Mouse (Mus musculus): ENCODE measurements around the gene Lmo2. TPM values are rescaled to one million over a fixed set of nuclear protein-coding genes. Genes with fewer than 3 reads are reported as not detected.

Lmo2 gene
- total and polyA plus RNA-seq, 3 experiments, result 43.3 to 108 (median 63.6) TPM

DNA sequence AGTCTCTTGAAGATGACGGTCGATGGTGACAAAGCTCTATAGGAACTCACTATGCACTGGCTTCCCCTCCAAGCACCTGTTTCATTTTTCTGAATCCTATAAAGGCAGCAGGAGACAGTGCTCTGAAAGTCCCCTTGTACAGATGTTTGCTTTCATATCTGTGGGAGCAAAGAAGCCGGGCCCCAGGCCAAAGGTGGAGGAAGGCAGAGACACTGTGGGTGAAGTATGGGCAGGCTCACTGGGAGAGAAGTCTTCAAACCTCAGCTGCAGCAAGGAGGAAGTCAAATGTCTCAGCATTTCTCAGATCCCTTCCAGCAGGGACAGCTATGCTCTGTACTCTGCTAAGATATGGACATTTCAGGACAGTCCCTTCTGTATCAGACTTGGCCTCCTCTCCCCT, 7.6 kb downstream of the Lmo2 start:
- TF ChIP-seq ETS1 (conservative IDR thresholded peaks at IDR 0.05; ENCODE audit: low read depth, low read length) (0 out of 2 replicates have a peak, but pooled peaks have one; percentile 15), ELF1 (IDR thresholded peaks at IDR 0.05; ENCODE audit: low read depth, low read length) (0 out of 2 replicates have a peak, but pooled peaks have one; percentile 15), ZC3H11A (IDR thresholded peaks at IDR 0.05; ENCODE audit: low read depth, low read length) (no peak), IRF4 (IDR thresholded peaks at IDR 0.05; ENCODE audit: low read depth, low read length) (0 out of 2 replicates have a peak, but pooled peaks have one; percentile 27)
- Histone ChIP-seq H3K4me2 (ENCODE audit: insufficient read depth, low read depth, poor library complexity, severe bottlenecking) (no peak overlapping the region), H3K79me2 (replicated peaks; ENCODE audit: control insufficient read depth, extremely low read depth, insufficient read depth, poor library complexity, severe bottlenecking) (peaks cover 3% of the 10 kb centered on the region; the same call in 1 of the 2 replicates), H3K36me3 (replicated peaks in 1 of 2; ENCODE audit: control insufficient read depth in 1 of 2, insufficient read depth in 1 of 2, low read length in 1 of 2) (no peaks in the 10 kb centered on the region), H3K9me3 (replicated peaks; ENCODE audit: low read length) (no peaks in the 10 kb centered on the region), H3K27me3 (replicated peaks) (no peaks in the 10 kb centered on the region), H3K4me1 (ENCODE audit: control insufficient read depth in 1 of 2, insufficient read depth in 2 of 2) (peaks cover 23 to 59% of the 10 kb centered on the region in 2 experiments), H3K9ac (ENCODE audit: insufficient read depth, low read depth) (no peak overlapping the region), H3K4me3 (replicated peaks in 1 of 3; ENCODE audit: low read depth in 2 of 3, low read length in 2 of 3, poor library complexity in 1 of 3) (no peak overlapping the region), H3K27ac (ENCODE audit: insufficient read depth, low read depth) (peak overlapping the region; percentile 49)
- DNase-seq (ENCODE audit: extremely low read depth), result peak; percentile 48
- dilution Hi-C loops (cut with MboI; ENCODE audit: extremely low pct_ligation_motif_present, extremely low pct_unique_long_range_greater_than_20kb, low sequenced_read_pairs), result no loop called here
- in situ Hi-C loops (cut with MboI; ENCODE audit: low pct_ligation_motif_present, low pct_unique_long_range_greater_than_20kb, low sequenced_read_pairs), result no loop called here

- Histone ChIP-seq H3K9ac (ENCODE audit: insufficient read depth, low read depth) (peak overlapping the region; percentile 99), H3K27me3 (replicated peaks) (peaks cover 5% of the 10 kb centered on the region), H3K79me2 (replicated peaks; ENCODE audit: control insufficient read depth, extremely low read depth, insufficient read depth, poor library complexity, severe bottlenecking) (peaks cover 31% of the 10 kb centered on the region), H3K36me3 (replicated peaks in 1 of 2; ENCODE audit: control insufficient read depth in 1 of 2, insufficient read depth in 1 of 2, low read length in 1 of 2) (peaks cover 5 to 10% of the 10 kb centered on the region in 2 experiments), H3K4me1 (ENCODE audit: control insufficient read depth in 1 of 2, insufficient read depth in 2 of 2) (peaks cover 14 to 58% of the 10 kb centered on the region in 2 experiments), H3K27ac (ENCODE audit: insufficient read depth, low read depth) (peak overlapping the region; percentile 31; the same call in 1 of the 2 replicates), H3K9me3 (replicated peaks; ENCODE audit: low read length) (no peaks in the 10 kb centered on the region), H3K4me3 (replicated peaks in 1 of 3; ENCODE audit: low read depth in 2 of 3, low read length in 2 of 3, poor library complexity in 1 of 3) (no peak overlapping the region), H3K4me2 (ENCODE audit: insufficient read depth, low read depth, poor library complexity, severe bottlenecking) (peak overlapping the region; percentile 70)
- dilution Hi-C loops (cut with MboI; ENCODE audit: extremely low pct_ligation_motif_present, extremely low pct_unique_long_range_greater_than_20kb, low sequenced_read_pairs) (no loop called here), in situ Hi-C loops (cut with MboI; ENCODE audit: low pct_ligation_motif_present, low pct_unique_long_range_greater_than_20kb, low sequenced_read_pairs) (no loop called here)
- no peak for DNase-seq (ENCODE audit: extremely low read depth)
- no peak for TF ChIP-seq CTCF (conservative IDR thresholded peaks at IDR 0.05 in 1 of 2, IDR thresholded peaks at IDR 0.05 in 1 of 2; ENCODE audit: low read depth in 2 of 2, low read length in 2 of 2)
- TF ChIP-seq ETS1 (conservative IDR thresholded peaks at IDR 0.05; ENCODE audit: low read depth, low read length), result no peak
- TF ChIP-seq BHLHE40 (IDR thresholded peaks at IDR 0.05; ENCODE audit: low read depth, low read length), result 0 out of 2 replicates have a peak, but pooled peaks have one; percentile 23
These were observed 10.4 kb downstream of the Lmo2 start for GRCm38 (mm10) chr2:103968186-103968585.

DNA sequence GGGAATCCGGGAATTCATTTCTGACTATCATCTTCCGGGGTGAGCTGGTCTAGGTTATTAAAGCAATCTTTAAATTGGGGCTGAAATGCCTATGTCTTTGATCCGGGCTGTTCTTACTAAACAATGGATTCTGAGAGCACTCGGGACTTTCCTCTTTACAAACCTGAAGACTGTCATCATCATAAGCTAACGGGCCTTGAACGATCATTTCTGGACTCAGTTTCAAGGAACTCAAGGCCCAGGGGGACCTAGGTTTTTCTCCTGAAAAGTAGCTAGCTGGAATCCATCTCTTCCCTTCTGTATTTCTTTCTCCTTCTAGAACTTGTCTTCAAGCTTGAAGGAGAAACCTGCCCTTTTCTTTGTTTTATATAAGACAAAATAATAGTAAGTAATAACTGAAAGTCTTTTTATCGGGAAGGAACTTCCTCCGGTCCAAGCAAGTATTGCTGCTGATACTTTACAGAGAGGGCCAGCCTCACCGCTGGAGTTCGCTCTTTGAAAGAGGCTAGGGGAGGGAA, 11.2 kb downstream of the Lmo2 start:
- TF ChIP-seq MAFK (IDR thresholded peaks at IDR 0.05; ENCODE audit: insufficient replicate concordance, low read length) (no peak), HCFC1 (IDR thresholded peaks at IDR 0.05; ENCODE audit: low read depth, low read length) (peak; percentile 13; the same call in 1 of the 2 replicates), ZKSCAN1 (IDR thresholded peaks at IDR 0.05; ENCODE audit: borderline replicate concordance, low read depth, low read length) (no peak), MAZ (IDR thresholded peaks at IDR 0.05; ENCODE audit: low read depth, low read length) (no peak), RCOR1 (conservative IDR thresholded peaks at IDR 0.05; ENCODE audit: low read depth, low read length) (0 out of 2 replicates have a peak, but pooled peaks have one; percentile 27), TBP (conservative IDR thresholded peaks at IDR 0.05; ENCODE audit: low read depth, low read length) (peak; percentile 71), CTCF (conservative IDR thresholded peaks at IDR 0.05 in 1 of 2, IDR thresholded peaks at IDR 0.05 in 1 of 2; ENCODE audit: low read depth in 2 of 2, low read length in 2 of 2) (no peak), IRF4 (IDR thresholded peaks at IDR 0.05; ENCODE audit: low read depth, low read length) (no peak), BHLHE40 (IDR thresholded peaks at IDR 0.05; ENCODE audit: low read depth, low read length) (no peak), ZMIZ1 (IDR thresholded peaks at IDR 0.05; ENCODE audit: low read depth, low read length) (peak; percentile 52; the same call in 1 of the 2 replicates), MEF2A (IDR thresholded peaks at IDR 0.05; ENCODE audit: borderline replicate concordance, low read depth, low read length) (no peak), UBTF (IDR thresholded peaks at IDR 0.05; ENCODE audit: low read depth, low read length) (no peak), SIN3A (IDR thresholded peaks at IDR 0.05; ENCODE audit: low read length) (peak; percentile 68), ZNF384 (IDR thresholded peaks at IDR 0.05; ENCODE audit: low read depth, low read length) (0 out of 2 replicates have a peak, but pooled peaks have one; percentile 8), EP300 (IDR thresholded peaks at IDR 0.05; ENCODE audit: low read length) (peak; percentile 5), NELFE (IDR thresholded peaks at IDR 0.05; ENCODE audit: low read depth, low read length) (no peak), CHD1 (IDR thresholded peaks at IDR 0.05; ENCODE audit: low read depth, low read length) (peak; percentile 85; the same call in 1 of the 2 replicates)
- dilution Hi-C loops (cut with MboI; ENCODE audit: extremely low pct_ligation_motif_present, extremely low pct_unique_long_range_greater_than_20kb, low sequenced_read_pairs) (no loop called here), in situ Hi-C loops (cut with MboI; ENCODE audit: low pct_ligation_motif_present, low pct_unique_long_range_greater_than_20kb, low sequenced_read_pairs) (no loop called here)
- peaks cover 5% of the 10 kb centered on the region for H3K27me3 ChIP-seq (replicated peaks)
- peak overlapping the region; percentile 68 to 81 (median 75) for H3K4me3 ChIP-seq (replicated peaks in 1 of 3; ENCODE audit: low read depth in 2 of 3, low read length in 2 of 3, poor library complexity in 1 of 3)
- DNase-seq (ENCODE audit: extremely low read depth), result peak; percentile 44
- peaks cover 36% of the 10 kb centered on the region for H3K79me2 ChIP-seq (replicated peaks; ENCODE audit: control insufficient read depth, extremely low read depth, insufficient read depth, poor library complexity, severe bottlenecking)
- no peaks in the 10 kb centered on the region for H3K9me3 ChIP-seq (replicated peaks; ENCODE audit: low read length)
- peak overlapping the region; percentile 99 for H3K9ac ChIP-seq (ENCODE audit: insufficient read depth, low read depth)
- peak overlapping the region; percentile 70 for H3K4me2 ChIP-seq (ENCODE audit: insufficient read depth, low read depth, poor library complexity, severe bottlenecking)
- H3K27ac ChIP-seq (ENCODE audit: insufficient read depth, low read depth), result peak overlapping the region; percentile 74
- peaks cover 14 to 55% of the 10 kb centered on the region in 2 experiments for H3K4me1 ChIP-seq (ENCODE audit: control insufficient read depth in 1 of 2, insufficient read depth in 2 of 2)
- H3K36me3 ChIP-seq (replicated peaks in 1 of 2; ENCODE audit: control insufficient read depth in 1 of 2, insufficient read depth in 1 of 2, low read length in 1 of 2), result peaks cover 10 to 15% of the 10 kb centered on the region in 2 experiments
